Mouse (Mus musculus) neural tube, embryonic 13.5 days (tissue): ENCODE data around the gene Pnpla7. TPM values are rescaled to one million over a fixed set of nuclear protein-coding genes. Genes with fewer than 3 reads are reported as not detected.
"Not testable (repeated sequence)": the region's sequence is repeated elsewhere in the genome, so short reads cannot be mapped to it uniquely, and the experiment has no call there.

ENCODE experiments used
- ATAC-seq: fragments of 200-750 bp; cut with Nextera tagmentation; 2 replicates; pipeline ENCODE4 v1.8.0; 2017; ENCODE audit warnings: low read depth, mild to moderate bottlenecking, moderate TSS enrichment, moderate library complexity
- H3K27ac ChIP-seq: fragments of 300-500 bp; sonication (generic); replicated peaks from 2 replicates; pipeline ENCODE4 v1.5.1; 2015; ENCODE audit warnings: moderate library complexity, mild to moderate bottlenecking, inconsistent platforms
- H3K27me3 ChIP-seq: fragments of 300-500 bp; sonication (generic); 2 replicates; pipeline ENCODE4 v1.6.1; 2015; ENCODE audit warnings: mild to moderate bottlenecking, inconsistent platforms
- H3K36me3 ChIP-seq: fragments of 300-500 bp; sonication (generic); 2 replicates; pipeline ENCODE4 v1.6.1; 2015; ENCODE audit warnings: mild to moderate bottlenecking, inconsistent platforms
- H3K4me1 ChIP-seq: fragments of 300-500 bp; sonication (generic); replicated peaks from 2 replicates; pipeline ENCODE4 v1.6.1; 2015; ENCODE audit warnings: inconsistent platforms
- H3K4me2 ChIP-seq: fragments of 300-500 bp; sonication (generic); 2 replicates; pipeline ENCODE4 v1.6.1; 2015; ENCODE audit warnings: inconsistent platforms, mild to moderate bottlenecking, moderate library complexity
- H3K4me3 ChIP-seq: fragments of 300-500 bp; sonication (generic); 2 replicates; pipeline ENCODE4 v1.5.1; 2015; ENCODE audit warnings: mild to moderate bottlenecking, inconsistent platforms
- H3K9ac ChIP-seq: fragments of 300-500 bp; sonication (generic); 2 replicates; pipeline ENCODE4 v1.6.1; 2015; ENCODE audit warnings: moderate library complexity, mild to moderate bottlenecking, inconsistent platforms
- H3K9me3 ChIP-seq: fragments of 300-500 bp; sonication (generic); 2 replicates; pipeline ENCODE4 v1.6.1; 2016; ENCODE audit warnings: inconsistent platforms
- WGBS: fragments of 180-500 bp; shearing (Covaris S2); methylation state at CpG from one replicate; pipeline ENCODE4 v1.1.7; 2015; 5-methylcytosine and 5-hydroxymethylcytosine counted together
- polyA plus RNA-seq: library from polyadenylated mRNA; unstranded; fragments of >200 nt; fragmentation: Nextera tagmentation; extraction: Ambion mirVana; gene quantifications from 2 replicates; pipeline ENCODE4 v1.2.1, GENCODE M21; 2015

The Pnpla7 gene
- polyA plus RNA-seq, result 2.6 and 4.3 TPM in 2 replicates

GRCm38 (mm10) chr2:24975704-24976297 lies at the start of gene Pnpla7:
TSS of gene Pnpla7 (plus strand) at chr2:24976033.
- Histone ChIP-seq H3K9me3 (no peaks in the 10 kb centered on the region), H3K4me1 (peaks cover 25% of the 10 kb centered on the region), H3K27me3 (no peaks in the 10 kb centered on the region), H3K4me2 (peak within 1 kb of the TSS; percentile 95), H3K27ac (peak within 1 kb of the TSS; percentile 92), H3K4me3 (peak within 1 kb of the TSS; percentile 85), H3K36me3 (peaks cover 25% of the 10 kb centered on the region), H3K9ac (peak within 1 kb of the TSS; percentile 90)
- WGBS, result under 1% methylated on average over 16 of the region's 16 CpGs
- ATAC-seq, result peak; percentile 54

GRCm38 (mm10) chr2:24926345-24926964 lies 49.4 kb upstream of the Pnpla7 start:
- no peak for ATAC-seq
- Histone ChIP-seq H3K4me2 (no peak overlapping the region), H3K9me3 (no peaks in the 10 kb centered on the region), H3K9ac (no peak overlapping the region), H3K27me3 (no peaks in the 10 kb centered on the region), H3K4me1 (no peaks in the 10 kb centered on the region), H3K36me3 (peaks cover 4% of the 10 kb centered on the region; the same call in 1 of the 2 replicates), H3K27ac (no peak overlapping the region; the same call in 1 of the 2 replicates), H3K4me3 (no peak overlapping the region)
- WGBS, result 84% methylated on average over 9 of the region's 9 CpGs

- H3K4me2 ChIP-seq, result no peak overlapping the region
- ATAC-seq, result no peak
- no peak overlapping the region; the same call in 1 of the 2 replicates for H3K27ac ChIP-seq
- no peak overlapping the region for H3K9ac ChIP-seq
- H3K9me3 ChIP-seq, result no peaks in the 10 kb centered on the region
- 80% methylated on average over 7 of the region's 7 CpGs for WGBS
- H3K36me3 ChIP-seq, result peaks cover 4% of the 10 kb centered on the region; the same call in 1 of the 2 replicates
- no peak overlapping the region for H3K4me3 ChIP-seq
- no peaks in the 10 kb centered on the region for H3K4me1 ChIP-seq
- no peaks in the 10 kb centered on the region for H3K27me3 ChIP-seq
Measured at GRCm38 (mm10) chr2:24926965-24927358, 48.9 kb upstream of the Pnpla7 start.

GRCm38 (mm10) chr2:24927810-24928479 lies 47.9 kb upstream of the Pnpla7 start:
- no peak overlapping the region for H3K27ac ChIP-seq
- peaks cover 4% of the 10 kb centered on the region; the same call in 1 of the 2 replicates for H3K36me3 ChIP-seq
- ATAC-seq, result no peak
- no peak overlapping the region for H3K9ac ChIP-seq
- no peaks in the 10 kb centered on the region for H3K27me3 ChIP-seq
- 72% methylated on average over 4 of the region's 4 CpGs for WGBS
- no peak overlapping the region for H3K4me2 ChIP-seq
- H3K4me1 ChIP-seq, result no peaks in the 10 kb centered on the region
- no peak overlapping the region for H3K4me3 ChIP-seq
- H3K9me3 ChIP-seq, result no peaks in the 10 kb centered on the region

GRCm38 (mm10) chr2:24929119-24929518 lies 46.7 kb upstream of the Pnpla7 start:
- H3K9ac ChIP-seq, result no peak overlapping the region
- H3K4me1 ChIP-seq, result peaks cover 8% of the 10 kb centered on the region
- no peak for ATAC-seq
- no peaks in the 10 kb centered on the region for H3K27me3 ChIP-seq
- WGBS, result 64% methylated on average over 2 of the region's 2 CpGs
- H3K9me3 ChIP-seq, result no peaks in the 10 kb centered on the region
- no peak overlapping the region for H3K4me3 ChIP-seq
- H3K27ac ChIP-seq, result no peak overlapping the region
- no peak overlapping the region for H3K4me2 ChIP-seq
- peaks cover 4% of the 10 kb centered on the region; the same call in 1 of the 2 replicates for H3K36me3 ChIP-seq

GRCm38 (mm10) chr2:24929593-24929992 lies 46.2 kb upstream of the Pnpla7 start:
- H3K27ac ChIP-seq, result no peak overlapping the region
- 0 out of 2 replicates have a peak, but pooled peaks cover 4% of the 10 kb centered on the region for H3K27me3 ChIP-seq
- H3K4me1 ChIP-seq, result peaks cover 13% of the 10 kb centered on the region
- H3K4me3 ChIP-seq, result no peak overlapping the region
- ATAC-seq, result no peak
- H3K9me3 ChIP-seq, result no peaks in the 10 kb centered on the region
- H3K9ac ChIP-seq, result no peak overlapping the region; the same call in 1 of the 2 replicates
- no peak overlapping the region for H3K4me2 ChIP-seq
- 93% methylated on average over 5 of the region's 5 CpGs for WGBS
- peaks cover 4% of the 10 kb centered on the region; the same call in 1 of the 2 replicates for H3K36me3 ChIP-seq

GRCm38 (mm10) chr2:24934441-24934963 lies 41.3 kb upstream of the Pnpla7 start:
- Histone ChIP-seq H3K27ac (no peak overlapping the region), H3K4me3 (peak overlapping the region; percentile 57), H3K36me3 (no peaks in the 10 kb centered on the region), H3K9me3 (no peaks in the 10 kb centered on the region), H3K9ac (peak overlapping the region; percentile 72), H3K27me3 (0 out of 2 replicates have a peak, but pooled peaks cover 10% of the 10 kb centered on the region), H3K4me2 (peak overlapping the region; percentile 86), H3K4me1 (peaks cover 19% of the 10 kb centered on the region)
- 5% methylated on average over 19 of the region's 19 CpGs for WGBS
- peak; percentile 72 for ATAC-seq

- H3K4me3 ChIP-seq, result peak within 1 kb of the TSS; percentile 57
- H3K4me1 ChIP-seq, result peaks cover 19% of the 10 kb centered on the region
- H3K9ac ChIP-seq, result peak within 1 kb of the TSS; percentile 72
- H3K36me3 ChIP-seq, result no peaks in the 10 kb centered on the region
- no peaks in the 10 kb centered on the region for H3K9me3 ChIP-seq
- ATAC-seq, result peak; percentile 90
- H3K4me2 ChIP-seq, result peak within 1 kb of the TSS; percentile 86
- under 1% methylated on average over 49 of the region's 49 CpGs for WGBS
- H3K27me3 ChIP-seq, result 0 out of 2 replicates have a peak, but pooled peaks cover 10% of the 10 kb centered on the region
- 0 out of 2 replicates have a peak within 1 kb of the TSS, but pooled peaks have one; percentile 25 for H3K27ac ChIP-seq
Measured at GRCm38 (mm10) chr2:24935057-24935796, 40.6 kb upstream of the Pnpla7 start, which contains the start of gene Arrdc1. TSS of gene Arrdc1 (minus strand) at chr2:24935252.

GRCm38 (mm10) chr2:24942092-24942491 lies 33.7 kb upstream of the Pnpla7 start:
- Histone ChIP-seq H3K9ac (no peak overlapping the region), H3K4me3 (no peak overlapping the region), H3K27me3 (0 out of 2 replicates have a peak, but pooled peaks cover 4% of the 10 kb centered on the region), H3K9me3 (no peaks in the 10 kb centered on the region), H3K4me1 (no peaks in the 10 kb centered on the region), H3K36me3 (no peaks in the 10 kb centered on the region), H3K4me2 (no peak overlapping the region), H3K27ac (no peak overlapping the region)
- no peak for ATAC-seq
- WGBS, result 63% methylated on average over 4 of the region's 4 CpGs

- not testable (repeated sequence) for H3K4me3 ChIP-seq, H3K4me1 ChIP-seq, H3K36me3 ChIP-seq, H3K27ac ChIP-seq, H3K9ac ChIP-seq, ATAC-seq, H3K4me2 ChIP-seq, H3K9me3 ChIP-seq, H3K27me3 ChIP-seq
- 44% methylated on average over 2 of the region's 2 CpGs for WGBS
Measured at GRCm38 (mm10) chr2:24944304-24944703, 31.5 kb upstream of the Pnpla7 start.

- H3K9ac ChIP-seq, result peak within 1 kb of the TSS; percentile 96
- no peaks in the 10 kb centered on the region for H3K9me3 ChIP-seq
- under 1% methylated on average over 102 of the region's 108 CpGs for WGBS
Measured at GRCm38 (mm10) chr2:24949421-24950188, 26.2 kb upstream of the Pnpla7 start, which contains the start of gene Zmynd19. TSS of gene Zmynd19 (plus strand) at chr2:24949792.

More at GRCm38 (mm10) chr2:24949421-24950188, 26.2 kb upstream of the Pnpla7 start, which contains the start of gene Zmynd19:
- Histone ChIP-seq H3K4me2 (peak within 1 kb of the TSS; percentile 87), H3K36me3 (peaks cover 30% of the 10 kb centered on the region), H3K27me3 (no peaks in the 10 kb centered on the region), H3K27ac (peak within 1 kb of the TSS; percentile 76), H3K4me3 (peak within 1 kb of the TSS; percentile 98), H3K4me1 (peaks cover 17% of the 10 kb centered on the region)
- peak; percentile 98 for ATAC-seq
